Mouse (Mus musculus): ENCODE measurements around the gene Rpl18. TPM values are rescaled to one million over a fixed set of nuclear protein-coding genes. Genes with fewer than 3 reads are reported as not detected.

Rpl18 gene
- polyA plus RNA-seq, 1 experiment from 2014 or later, result 1,046 TPM

- H3K27ac ChIP-seq, result peak overlapping the region; percentile 72; the same call in 1 of the 2 replicates
- H3K4me1 ChIP-seq, result peaks cover 61% of the 10 kb centered on the region
- 80% methylated on average over 3 of the region's 3 CpGs for WGBS
- peaks cover 14% of the 10 kb centered on the region; the same call in 1 of the 2 replicates for H3K27me3 ChIP-seq (ENCODE audit: insufficient read depth, poor library complexity, severe bottlenecking)
- no peak for DNase-seq (ENCODE audit: low spot score)
- H3K36me3 ChIP-seq, result no peaks in the 10 kb centered on the region
- H3K4me3 ChIP-seq, result no peak overlapping the region
- H3K9me3 ChIP-seq, result no peaks in the 10 kb centered on the region
These were observed 28.4 kb upstream of the Rpl18 start for GRCm38 (mm10) chr7:45686841-45687240.

GRCm38 (mm10) chr7:45689099-45689498 lies 26.2 kb upstream of the Rpl18 start:
- WGBS, result 55% methylated on average over 6 of the region's 6 CpGs
- peak overlapping the region; percentile 72 for H3K27ac ChIP-seq
- no peak for DNase-seq (ENCODE audit: low spot score)

GRCm38 (mm10) chr7:45689800-45690199 lies 25.5 kb upstream of the Rpl18 start:
- Histone ChIP-seq H3K27ac (peak overlapping the region; percentile 72), H3K36me3 (no peaks in the 10 kb centered on the region), H3K4me1 (peaks cover 57% of the 10 kb centered on the region), H3K9me3 (no peaks in the 10 kb centered on the region), H3K27me3 (ENCODE audit: insufficient read depth, poor library complexity, severe bottlenecking) (peaks cover 6% of the 10 kb centered on the region; the same call in 1 of the 2 replicates), H3K4me3 (no peak overlapping the region)
- no peak for DNase-seq (ENCODE audit: low spot score)
- WGBS, result 16% methylated on average over 11 of the region's 11 CpGs

More at GRCm38 (mm10) chr7:45689099-45689498, 26.2 kb upstream of the Rpl18 start:
- no peaks in the 10 kb centered on the region for H3K9me3 ChIP-seq
- H3K4me3 ChIP-seq, result no peak overlapping the region
- H3K4me1 ChIP-seq, result peaks cover 56% of the 10 kb centered on the region
- peaks cover 9% of the 10 kb centered on the region; the same call in 1 of the 2 replicates for H3K27me3 ChIP-seq (ENCODE audit: insufficient read depth, poor library complexity, severe bottlenecking)
- H3K36me3 ChIP-seq, result no peaks in the 10 kb centered on the region

GRCm38 (mm10) chr7:45692364-45692763 lies 22.9 kb upstream of the Rpl18 start:
- DNase-seq (ENCODE audit: low spot score), result no peak
- Histone ChIP-seq H3K27me3 (ENCODE audit: insufficient read depth, poor library complexity, severe bottlenecking) (no peaks in the 10 kb centered on the region), H3K27ac (no peak overlapping the region), H3K9me3 (no peaks in the 10 kb centered on the region), H3K4me3 (no peak overlapping the region), H3K36me3 (no peaks in the 10 kb centered on the region), H3K4me1 (peaks cover 38% of the 10 kb centered on the region)
- 45% methylated on average over 2 of the region's 2 CpGs for WGBS

- H3K27ac ChIP-seq, result peak within 1 kb of the TSS; percentile 47; the same call in 1 of the 2 replicates
- peaks cover 14% of the 10 kb centered on the region for H3K27me3 ChIP-seq (ENCODE audit: insufficient read depth, poor library complexity, severe bottlenecking)
- DNase-seq (ENCODE audit: low spot score), result no peak
- no peaks in the 10 kb centered on the region for H3K9me3 ChIP-seq
- peaks cover 34% of the 10 kb centered on the region for H3K4me1 ChIP-seq
- no peak within 1 kb of the TSS for H3K4me3 ChIP-seq
- 80% methylated on average over 50 of the region's 50 CpGs for WGBS
- H3K36me3 ChIP-seq, result no peaks in the 10 kb centered on the region
These were observed 21.2 kb upstream of the Rpl18 start, which contains the start of gene Sec1 for GRCm38 (mm10) chr7:45693921-45694591. TSS of gene Sec1 (minus strand) at chr7:45694402.

GRCm38 (mm10) chr7:45695098-45695497 lies 20.2 kb upstream of the Rpl18 start:
- H3K27me3 ChIP-seq (ENCODE audit: insufficient read depth, poor library complexity, severe bottlenecking), result peaks cover 24% of the 10 kb centered on the region
- no peak for DNase-seq (ENCODE audit: low spot score)
- peaks cover 34% of the 10 kb centered on the region for H3K4me1 ChIP-seq
- 34% methylated on average over 6 of the region's 6 CpGs for WGBS
- no peaks in the 10 kb centered on the region for H3K36me3 ChIP-seq
- H3K9me3 ChIP-seq, result no peaks in the 10 kb centered on the region
- H3K27ac ChIP-seq, result no peak overlapping the region
- H3K4me3 ChIP-seq, result no peak overlapping the region

GRCm38 (mm10) chr7:45697894-45698293 lies 17.4 kb upstream of the Rpl18 start:
- 88% methylated on average over 7 of the region's 7 CpGs for WGBS
- H3K4me1 ChIP-seq, result peaks cover 36% of the 10 kb centered on the region

GRCm38 (mm10) chr7:45699523-45700141 lies 15.6 kb upstream of the Rpl18 start, which contains the start of gene Car11:
TSS of gene Car11 (plus strand) at chr7:45699843.
- no peaks in the 10 kb centered on the region for H3K36me3 ChIP-seq
- H3K27me3 ChIP-seq (ENCODE audit: insufficient read depth, poor library complexity, severe bottlenecking), result peaks cover 39% of the 10 kb centered on the region
- H3K4me1 ChIP-seq, result peaks cover 44% of the 10 kb centered on the region
- peak within 1 kb of the TSS; percentile 58 for H3K4me3 ChIP-seq
- no peaks in the 10 kb centered on the region for H3K9me3 ChIP-seq
- peak within 1 kb of the TSS; percentile 31; the same call in 1 of the 2 replicates for H3K27ac ChIP-seq
- DNase-seq (ENCODE audit: low spot score), result no peak
- under 1% methylated on average over 35 of the region's 36 CpGs for WGBS

More at GRCm38 (mm10) chr7:45697894-45698293, 17.4 kb upstream of the Rpl18 start:
- Histone ChIP-seq H3K27me3 (ENCODE audit: insufficient read depth, poor library complexity, severe bottlenecking) (peaks cover 39% of the 10 kb centered on the region), H3K36me3 (no peaks in the 10 kb centered on the region), H3K4me3 (no peak overlapping the region), H3K9me3 (no peaks in the 10 kb centered on the region), H3K27ac (no peak overlapping the region)
- no peak for DNase-seq (ENCODE audit: low spot score)

- H3K27ac ChIP-seq, result peak overlapping the region; percentile 77
These were observed 14.8 kb upstream of the Rpl18 start for GRCm38 (mm10) chr7:45700301-45701015.

GRCm38 (mm10) chr7:45701072-45701471 lies 14.2 kb upstream of the Rpl18 start:
- H3K27ac ChIP-seq, result peak overlapping the region; percentile 77; the same call in 1 of the 2 replicates

More at GRCm38 (mm10) chr7:45700301-45701015, 14.8 kb upstream of the Rpl18 start:
- no peak for DNase-seq (ENCODE audit: low spot score)
- H3K4me1 ChIP-seq, result peaks cover 44% of the 10 kb centered on the region
- peak overlapping the region; percentile 58 for H3K4me3 ChIP-seq
- H3K27me3 ChIP-seq (ENCODE audit: insufficient read depth, poor library complexity, severe bottlenecking), result peaks cover 39% of the 10 kb centered on the region
- under 1% methylated on average over 20 of the region's 20 CpGs for WGBS
- H3K36me3 ChIP-seq, result no peaks in the 10 kb centered on the region
- no peaks in the 10 kb centered on the region for H3K9me3 ChIP-seq

GRCm38 (mm10) chr7:45701607-45702006 lies 13.7 kb upstream of the Rpl18 start:
- 86% methylated on average over 11 of the region's 11 CpGs for WGBS
- Histone ChIP-seq H3K27me3 (ENCODE audit: insufficient read depth, poor library complexity, severe bottlenecking) (peaks cover 39% of the 10 kb centered on the region), H3K4me1 (peaks cover 56% of the 10 kb centered on the region), H3K4me3 (0 out of 2 replicates have a peak overlapping the region, but pooled peaks have one; percentile 58), H3K9me3 (no peaks in the 10 kb centered on the region), H3K27ac (0 out of 2 replicates have a peak overlapping the region, but pooled peaks have one; percentile 77), H3K36me3 (no peaks in the 10 kb centered on the region)
- DNase-seq (ENCODE audit: low spot score), result no peak

More at GRCm38 (mm10) chr7:45701072-45701471, 14.2 kb upstream of the Rpl18 start:
- H3K27me3 ChIP-seq (ENCODE audit: insufficient read depth, poor library complexity, severe bottlenecking), result peaks cover 39% of the 10 kb centered on the region
- no peak for DNase-seq (ENCODE audit: low spot score)
- H3K36me3 ChIP-seq, result no peaks in the 10 kb centered on the region
- H3K4me1 ChIP-seq, result peaks cover 50% of the 10 kb centered on the region
- H3K9me3 ChIP-seq, result no peaks in the 10 kb centered on the region
- H3K4me3 ChIP-seq, result peak overlapping the region; percentile 58
- 31% methylated on average over 11 of the region's 11 CpGs for WGBS

- H3K36me3 ChIP-seq, result no peaks in the 10 kb centered on the region
- no peaks in the 10 kb centered on the region for H3K9me3 ChIP-seq
- 86% methylated on average over 11 of the region's 11 CpGs for WGBS
- no peak for DNase-seq (ENCODE audit: low spot score)
- H3K4me1 ChIP-seq, result peaks cover 63% of the 10 kb centered on the region
- no peak overlapping the region for H3K4me3 ChIP-seq
- H3K27ac ChIP-seq, result no peak overlapping the region
- peaks cover 39% of the 10 kb centered on the region for H3K27me3 ChIP-seq (ENCODE audit: insufficient read depth, poor library complexity, severe bottlenecking)
These were observed 12.9 kb upstream of the Rpl18 start for GRCm38 (mm10) chr7:45702316-45702715.

Data from heart, embryonic 10.5 days (tissue).